Mouse (Mus musculus) cerebellum, adult 2 months (tissue): ENCODE results near the gene Chd2.

ENCODE experiments used
- CTCF ChIP-seq: fragments of 200-500 bp; IDR thresholded peaks from 2 replicates; pipeline ENCODE4 v1.5.1; 2011; ENCODE audit warnings: low read depth, mild to moderate bottlenecking, control low read depth, low read length, moderate library complexity, borderline replicate concordance; ENCODE audit not compliant: insufficient read depth
- POLR2A ChIP-seq: fragments of 200-500 bp; IDR thresholded peaks from 2 replicates; pipeline ENCODE4 v1.6.1; 2011; ENCODE audit warnings: low read length, control low read depth, borderline replicate concordance; ENCODE audit not compliant: insufficient read depth

DNA sequence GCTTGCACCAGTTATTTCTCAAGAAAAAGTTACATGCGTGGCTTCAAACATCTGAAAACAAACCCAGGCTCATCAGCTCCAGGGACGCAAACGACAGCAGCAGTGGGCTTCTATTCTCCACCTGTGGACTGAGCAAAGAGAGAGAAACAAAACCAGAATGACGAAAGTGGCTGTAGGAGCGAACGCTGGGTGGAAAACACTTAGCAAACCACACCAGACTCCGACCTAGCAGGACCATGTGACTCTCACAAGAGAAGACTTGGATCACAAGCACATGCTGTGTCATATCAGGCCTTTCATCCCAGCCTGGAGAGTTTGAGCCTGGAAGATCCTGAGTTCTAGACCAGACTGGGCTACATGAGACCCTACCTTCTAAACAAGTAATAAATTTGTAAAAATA lies 41.8 kb upstream of the Chd2 start:
- TF ChIP-seq POLR2A = no peak
- TF ChIP-seq CTCF = no peak
